Mouse (Mus musculus) c-Kit-positive CD71-positive TER-119-negative erythroid progenitor cells, embryonic 14.5 days (primary cell): ENCODE measurements around the gene Gm10188.

ENCODE experiments used
- DNase-seq: peaks from one replicate; pipeline ENCODE4 v3.0.0-alpha.2; 2013; ENCODE audit warnings: low read depth

Gm10188 gene

DNA sequence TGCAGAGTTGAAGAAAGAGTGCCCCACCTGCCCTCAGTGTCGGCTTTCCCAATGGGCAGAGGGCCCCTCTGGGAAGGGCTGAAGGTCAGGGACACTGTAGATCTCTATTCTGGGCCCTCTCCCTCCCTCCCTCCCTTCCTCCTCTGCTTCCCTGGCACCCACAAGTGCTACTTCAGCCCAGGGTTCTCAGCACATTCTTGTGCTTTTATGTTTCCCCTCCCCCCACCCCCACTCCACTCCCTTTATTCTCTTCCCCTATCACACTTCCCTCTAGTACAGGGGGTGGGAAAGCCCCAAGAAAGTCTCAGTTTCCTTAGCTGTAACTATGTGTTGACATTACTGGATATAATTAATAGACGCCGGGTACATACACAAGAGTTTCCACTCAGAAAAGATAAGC lies 34.9 kb downstream of the Gm10188 start:
- no peak for DNase-seq

DNA sequence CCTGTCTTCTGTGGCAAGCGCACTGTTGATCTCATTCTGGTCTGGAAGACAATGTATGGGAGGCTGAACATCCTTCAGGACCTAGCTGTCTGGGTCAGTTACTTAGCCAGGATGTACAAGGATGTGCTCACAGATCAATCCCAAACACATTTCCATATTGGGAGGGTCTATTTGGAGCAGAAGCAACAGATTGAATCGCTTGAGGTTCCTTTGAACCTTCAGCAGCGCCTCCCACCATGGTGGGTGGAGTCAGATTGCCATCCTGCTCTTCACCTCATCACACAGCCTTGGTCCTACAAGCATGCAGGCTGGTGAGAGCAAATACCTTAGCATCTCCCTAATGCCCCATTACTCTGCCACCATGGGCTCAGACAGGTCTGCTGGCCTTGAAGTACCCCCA lies 35.8 kb downstream of the Gm10188 start:
- no peak for DNase-seq

DNA sequence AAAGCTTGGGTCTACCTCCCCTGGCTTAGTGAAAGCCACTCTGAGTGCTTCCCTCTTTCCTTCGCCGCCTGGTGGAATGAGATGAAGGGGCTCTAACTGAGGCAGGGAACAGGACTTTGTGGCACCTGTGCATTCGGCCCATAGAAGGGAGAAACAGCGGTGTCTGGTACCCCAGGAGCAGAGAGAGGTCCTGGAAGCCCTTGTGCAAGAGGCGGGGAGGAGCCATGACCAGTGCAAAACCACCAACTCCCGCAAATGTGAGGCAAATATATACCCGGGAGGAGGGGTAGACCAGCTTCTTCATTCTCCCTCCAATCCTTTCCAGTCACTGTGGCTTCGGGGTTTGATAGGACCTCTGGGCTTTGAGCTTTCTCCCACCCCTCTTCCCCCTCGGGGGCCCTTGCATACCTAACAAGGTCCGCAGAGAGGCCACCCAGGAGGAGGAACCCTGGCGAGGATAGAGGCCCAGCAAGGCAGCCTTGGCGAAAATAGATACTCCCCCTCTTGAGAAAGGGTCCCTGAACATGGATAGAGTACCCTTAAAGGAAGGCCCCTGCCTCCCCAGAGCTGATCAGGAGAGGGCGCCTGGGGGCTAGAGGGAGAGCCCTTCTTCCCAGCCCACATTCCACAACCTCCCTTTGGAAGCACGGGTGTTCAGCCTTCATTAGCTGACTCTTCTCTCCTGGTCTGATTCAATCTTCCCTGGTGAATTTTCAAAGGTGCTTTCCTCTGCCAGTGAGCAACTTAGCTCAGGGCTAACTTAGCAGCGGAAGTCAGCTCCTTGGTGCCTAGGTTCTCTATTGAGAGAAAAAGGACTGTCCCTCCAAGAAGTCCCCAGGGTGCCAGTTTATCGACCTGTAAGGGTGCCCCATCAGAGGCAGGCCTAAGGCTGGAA lies 37.5 kb downstream of the Gm10188 start:
- DNase-seq: no peak

DNA sequence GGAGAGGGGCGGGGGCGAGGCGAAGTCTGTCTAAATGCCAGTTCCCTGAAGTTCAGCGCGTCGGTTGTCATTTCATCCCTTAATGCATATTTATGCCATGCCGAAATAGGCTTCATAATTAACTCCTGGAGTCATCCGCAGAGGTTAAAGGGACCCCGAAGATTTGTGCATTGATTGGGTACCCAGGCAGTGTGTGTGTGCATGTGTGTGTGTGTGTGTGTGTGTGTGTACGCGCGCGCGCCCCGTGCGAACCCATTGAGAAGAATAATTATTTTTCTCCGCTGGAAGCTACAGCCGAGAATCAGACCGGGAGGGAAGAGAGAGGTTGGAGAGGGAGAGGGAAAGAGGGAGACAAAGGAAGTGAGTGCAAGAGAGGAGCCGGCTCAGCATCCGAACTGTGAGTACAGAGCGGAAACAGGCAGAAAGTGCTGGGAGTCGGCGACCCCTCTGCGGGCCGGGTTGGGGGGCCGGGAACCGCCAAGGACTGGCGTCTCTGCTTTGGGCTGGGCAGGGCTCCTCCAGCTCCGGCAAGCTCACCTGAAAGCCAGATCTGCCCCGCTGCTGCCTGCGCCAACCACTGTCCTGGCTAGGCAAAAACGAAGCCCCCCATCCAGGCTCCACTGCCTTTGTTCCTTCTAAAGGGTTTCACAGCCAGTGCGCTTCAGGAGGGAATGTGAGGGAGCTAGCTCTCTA lies 38.3 kb downstream of the Gm10188 start, which contains the start of the genes Lemd1 and AC124108.1:
TSS of gene Lemd1 (plus strand) at position 339 of the 693 bp plus-strand sequence.
TSS of gene AC124108.1 (plus strand) at position 365 of the 693 bp plus-strand sequence.
- DNase-seq: no peak

DNA sequence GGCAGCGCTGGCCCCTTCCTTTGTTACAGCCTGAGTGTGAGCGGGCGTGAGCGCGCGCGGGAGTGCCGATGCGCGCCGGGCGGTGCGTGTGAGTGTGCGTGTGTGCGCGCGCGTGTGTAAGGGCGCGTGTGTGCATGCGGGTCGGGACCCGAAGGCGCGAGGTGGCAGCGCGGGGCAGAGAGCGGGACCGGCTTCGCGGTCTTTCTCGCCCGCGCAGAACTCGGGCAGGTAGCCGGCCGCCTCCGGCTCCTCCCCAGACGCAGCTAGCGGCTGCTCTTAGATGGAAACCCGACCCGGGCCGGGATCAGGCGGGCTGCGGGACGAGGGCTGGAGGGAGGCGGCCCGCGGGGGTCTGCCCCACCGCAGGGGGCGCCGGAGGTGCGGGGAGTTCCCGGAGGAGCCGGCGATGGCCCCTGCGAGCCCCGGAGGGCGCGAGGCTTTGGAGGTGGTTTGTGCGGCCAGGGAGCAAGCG lies 38.9 kb downstream of the Gm10188 start:
- no peak for DNase-seq

DNA sequence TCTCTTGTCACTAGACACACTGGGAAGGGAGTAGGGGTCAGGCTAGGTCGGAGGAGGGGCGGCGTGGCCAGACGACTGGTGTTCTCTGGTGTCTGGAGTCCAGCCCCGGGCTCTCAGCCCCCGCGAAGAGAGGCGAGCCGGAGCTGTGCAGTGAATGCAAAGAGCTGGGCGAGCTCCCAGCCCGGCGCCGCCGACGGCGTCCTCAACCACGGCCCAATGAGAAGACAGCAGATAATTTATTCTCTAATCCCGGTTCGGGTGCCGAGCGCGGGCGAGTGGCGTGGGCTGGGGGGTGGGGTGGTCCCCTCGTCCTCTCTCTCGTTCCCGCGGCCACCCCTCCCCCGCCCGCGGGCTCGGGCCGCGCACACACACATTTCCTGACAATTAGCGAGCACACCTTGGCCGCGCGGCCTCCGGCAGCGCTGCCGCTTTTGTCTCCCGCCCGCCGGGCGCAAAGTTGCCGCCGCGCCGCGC lies 39.5 kb downstream of the Gm10188 start:
- DNase-seq: no peak

DNA sequence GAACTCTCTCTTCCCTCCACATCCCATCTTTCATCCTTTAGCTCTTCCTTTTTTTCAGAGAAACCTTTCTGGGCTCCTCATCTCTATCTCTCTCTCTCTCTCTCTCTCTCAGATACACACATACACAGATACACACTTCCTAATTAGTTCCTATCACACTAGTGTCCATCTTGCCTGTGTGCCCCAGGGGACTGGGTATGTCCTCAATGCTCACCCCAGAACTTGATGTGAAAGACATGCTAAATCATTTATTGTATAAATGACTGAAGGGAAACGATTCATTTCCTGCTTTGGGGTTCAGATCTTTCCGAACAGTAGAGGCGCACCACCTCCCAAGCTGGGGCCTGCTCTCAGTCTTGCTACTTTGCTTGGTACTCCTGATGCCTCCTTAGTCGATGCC lies 40.3 kb downstream of the Gm10188 start:
- DNase-seq: no peak

DNA sequence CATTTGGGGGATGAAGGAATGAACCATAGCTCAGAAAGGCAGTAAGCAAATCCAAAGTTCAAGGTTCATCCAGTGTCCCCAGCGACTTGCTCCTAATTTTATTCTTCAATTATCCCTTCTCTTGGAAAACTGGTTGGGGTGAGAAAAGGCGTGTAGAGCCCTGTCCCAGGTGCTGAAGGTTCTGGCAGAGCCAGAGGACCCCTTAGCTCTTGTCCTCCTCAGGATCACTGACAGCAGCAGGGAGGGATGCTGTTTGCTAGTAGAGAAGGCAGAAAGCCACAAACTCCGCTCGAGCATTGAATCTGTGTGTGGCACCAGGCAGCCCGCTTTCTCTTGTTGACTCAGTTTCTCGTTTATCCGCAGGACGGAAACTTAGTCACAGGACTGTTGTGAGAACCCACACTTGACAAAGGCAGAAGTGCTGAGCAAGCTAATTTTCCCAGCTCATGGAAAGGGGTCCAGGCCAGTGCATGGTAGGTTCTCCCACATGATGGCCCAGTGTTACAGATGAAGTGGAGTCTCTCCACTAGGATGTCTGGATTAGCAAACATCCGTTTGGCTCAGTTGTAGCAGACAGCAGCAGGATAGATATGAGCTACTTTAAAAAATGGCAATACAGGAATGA lies 41.0 kb downstream of the Gm10188 start:
- no peak for DNase-seq

DNA sequence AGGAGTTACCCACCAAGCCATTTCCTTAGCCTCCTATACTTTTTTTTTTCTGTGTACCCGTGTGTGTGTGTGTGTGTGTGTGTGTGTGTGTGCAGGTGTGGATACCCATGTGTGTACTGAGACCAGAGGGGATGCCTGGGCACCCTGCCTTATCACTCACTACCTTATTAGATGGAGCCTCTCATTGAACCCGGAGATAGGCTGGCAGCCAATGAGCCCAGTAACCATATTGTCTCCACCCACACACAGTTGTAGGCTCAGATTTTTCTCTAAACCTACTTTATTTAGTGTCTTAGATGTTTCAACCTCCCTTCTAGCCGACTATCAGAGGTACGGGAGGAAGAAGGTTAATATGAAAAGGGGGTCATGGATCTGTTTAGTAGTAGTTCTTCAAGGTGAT lies 43.3 kb downstream of the Gm10188 start:
- DNase-seq: no peak
